Mouse (Mus musculus) MEL (cell line): ENCODE data around the gene Fancc. TPM values are rescaled to one million over a fixed set of nuclear protein-coding genes. Genes with fewer than 3 reads are reported as not detected.

Source experiments
- DNase-seq: peaks from one replicate; pipeline ENCODE4 v3.0.0; 2011; ENCODE audit warnings: low read depth, low spot score
- H3K27ac ChIP-seq: 2 replicates; pipeline ENCODE4 v1.5.1; 2012; ENCODE audit warnings: low read depth, mild to moderate bottlenecking, control low read depth, low read length, moderate library complexity; ENCODE audit not compliant: control insufficient read depth
- H3K27me3 ChIP-seq, 2 experiments: fragments of 150-350 bp in 1 of 2; sonication (generic) in 1 of 2; 2 replicates each; pipeline ENCODE4 v1.6.1; 2012; ENCODE audit warnings: low read length in 2 of 2, mild to moderate bottlenecking in 2 of 2, improper control_type of control experiment in 1 of 2, moderate library complexity in 1 of 2; ENCODE audit not compliant: insufficient read depth in 2 of 2, control insufficient read depth in 1 of 2
- H3K36me3 ChIP-seq, 2 experiments: 2 replicates each; pipeline ENCODE4 v1.6.1; 2012 to 2014; ENCODE audit warnings: low read length in 2 of 2, improper control_type of control experiment in 1 of 2, inconsistent platforms in 1 of 2, mild to moderate bottlenecking in 1 of 2; ENCODE audit not compliant: insufficient read depth in 2 of 2, control insufficient read depth in 1 of 2
- H3K4me1 ChIP-seq, 2 experiments: fragments of 150-350 bp in 1 of 2; sonication (generic) in 1 of 2; 2 replicates each; pipeline ENCODE4 v1.6.1; 2012; ENCODE audit warnings: low read length in 2 of 2, improper control_type of control experiment in 1 of 2, mild to moderate bottlenecking in 1 of 2; ENCODE audit not compliant: insufficient read depth in 2 of 2, control insufficient read depth in 1 of 2
- H3K4me3 ChIP-seq, 2 experiments: fragments of 150-350 bp in 1 of 2; sonication (generic) in 1 of 2; 2 replicates each; pipeline ENCODE4 v1.5.1; 2012; ENCODE audit warnings: low read depth in 2 of 2, low read length in 2 of 2, mild to moderate bottlenecking in 2 of 2, moderate library complexity in 2 of 2, control low read depth in 1 of 2, improper control_type of control experiment in 1 of 2; ENCODE audit not compliant: control insufficient read depth in 1 of 2, insufficient read depth in 1 of 2
- H3K79me2 ChIP-seq: 2 replicates; pipeline ENCODE4 v1.6.1; 2012; ENCODE audit warnings: mild to moderate bottlenecking, low read length, moderate library complexity; ENCODE audit not compliant: control insufficient read depth, poor library complexity, insufficient read depth
- H3K9ac ChIP-seq: 2 replicates; pipeline ENCODE4 v1.6.1; 2012; ENCODE audit warnings: low read depth, mild to moderate bottlenecking, control low read depth, low read length, moderate library complexity; ENCODE audit not compliant: control insufficient read depth, poor library complexity, severe bottlenecking
- H3K9me3 ChIP-seq: fragments of 150-350 bp; sonication (generic); replicated peaks from 2 replicates; pipeline ENCODE4 v1.6.1; 2012; ENCODE audit warnings: mild to moderate bottlenecking, low read length, improper control_type of control experiment, moderate library complexity; ENCODE audit not compliant: insufficient read depth
- CHD1 ChIP-seq: IDR thresholded peaks from 2 replicates; pipeline ENCODE4 v1.6.1; 2012; ENCODE audit warnings: low read depth, mild to moderate bottlenecking, inconsistent platforms, low read length, improper control_type of control experiment
- E2F4 ChIP-seq: IDR thresholded peaks from 2 replicates; pipeline ENCODE4 v1.6.1; 2011; ENCODE audit warnings: low read depth, low read length, improper control_type of control experiment, borderline replicate concordance
- ELF1 ChIP-seq: IDR thresholded peaks from 2 replicates; pipeline ENCODE4 v1.6.1; 2014; ENCODE audit warnings: low read depth, mild to moderate bottlenecking, inconsistent platforms, low read length, improper control_type of control experiment, moderate library complexity
- JUND ChIP-seq: IDR thresholded peaks from 2 replicates; pipeline ENCODE4 v1.6.1; 2011; ENCODE audit warnings: low read depth, mild to moderate bottlenecking, improper control_type of control experiment, low read length
- MEF2A ChIP-seq: IDR thresholded peaks from 2 replicates; pipeline ENCODE4 v1.6.1; 2014; ENCODE audit warnings: low read depth, mild to moderate bottlenecking, inconsistent platforms, low read length, improper control_type of control experiment; ENCODE audit not compliant: poor library complexity, insufficient replicate concordance, severe bottlenecking; ENCODE audit errors: extremely low read depth
- MXI1 ChIP-seq: IDR thresholded peaks from 2 replicates; pipeline ENCODE4 v1.6.1; 2011; ENCODE audit warnings: mild to moderate bottlenecking, low read depth, low read length, improper control_type of control experiment
- NRF1 ChIP-seq: IDR thresholded peaks from 2 replicates; pipeline ENCODE4 v1.6.1; 2014; ENCODE audit warnings: low read depth, mild to moderate bottlenecking, inconsistent platforms, low read length, improper control_type of control experiment, moderate library complexity; ENCODE audit not compliant: poor library complexity, insufficient read depth, severe bottlenecking
- POLR2AphosphoS2 ChIP-seq: IDR thresholded peaks from 2 replicates; pipeline ENCODE4 v1.6.1; 2011; ENCODE audit warnings: low read length, improper control_type of control experiment
- SIN3A ChIP-seq: IDR thresholded peaks from 2 replicates; pipeline ENCODE4 v1.6.1; 2012; ENCODE audit warnings: low read length, improper control_type of control experiment, inconsistent platforms
- SMC3 ChIP-seq: IDR thresholded peaks from 2 replicates; pipeline ENCODE4 v1.6.1; 2011; ENCODE audit warnings: low read depth, low read length, improper control_type of control experiment
- TBP ChIP-seq: IDR thresholded peaks from 2 replicates; pipeline ENCODE4 v1.8.0; 2011; ENCODE audit warnings: low read depth, low read length, improper control_type of control experiment
- USF1 ChIP-seq: IDR thresholded peaks from 2 replicates; pipeline ENCODE4 v1.6.1; 2014; ENCODE audit warnings: low read depth, mild to moderate bottlenecking, inconsistent platforms, low read length, improper control_type of control experiment, moderate library complexity
- USF2 ChIP-seq, 2 experiments: IDR thresholded peaks; 2 replicates each; pipeline ENCODE4 v1.6.1; 2011 to 2012; ENCODE audit warnings: improper control_type of control experiment in 2 of 2, low read length in 2 of 2, borderline replicate concordance in 1 of 2, inconsistent platforms in 1 of 2, low read depth in 1 of 2, mild to moderate bottlenecking in 1 of 2; ENCODE audit not compliant: insufficient read depth in 1 of 2
- ZC3H11A ChIP-seq: IDR thresholded peaks from 2 replicates; pipeline ENCODE4 v1.6.1; 2012; ENCODE audit warnings: low read depth, mild to moderate bottlenecking, inconsistent platforms, low read length, improper control_type of control experiment
- ZKSCAN1 ChIP-seq: IDR thresholded peaks from 2 replicates; pipeline ENCODE4 v1.6.1; 2012; ENCODE audit warnings: low read depth, mild to moderate bottlenecking, inconsistent platforms, low read length, improper control_type of control experiment, moderate library complexity
- ZMIZ1 ChIP-seq: IDR thresholded peaks from 2 replicates; pipeline ENCODE4 v1.6.1; 2012; ENCODE audit warnings: low read depth, mild to moderate bottlenecking, inconsistent platforms, low read length, improper control_type of control experiment, moderate library complexity
- polyA plus RNA-seq, 2 experiments: library from polyadenylated mRNA; stranded (reverse) in 1 of 2; unstranded in 1 of 2; fragments of >175 nt in 1 of 2; fragments of >200 nt in 1 of 2; gene quantifications; 2 replicates each; pipeline versions ENCODE4 v1.2.1 to v1.2.4; 2012; ENCODE audit warnings: low replicate concordance in 2 of 2, low read depth in 1 of 2; ENCODE audit not compliant: insufficient read length in 2 of 2, insufficient read depth in 1 of 2, missing spikeins in 1 of 2
- total RNA-seq: library from RNA; depleted of rRNA; stranded (reverse); fragments of 300-350 nt; gene quantifications from 2 replicates; pipeline ENCODE4 v1.2.3, GENCODE M21; 2012

Gene Fancc
- total and polyA plus RNA-seq, 3 experiments = 4.0 to 5.5 TPM; not detected in 1

- Histone ChIP-seq H3K36me3 (no peaks in the 10 kb centered on the region; a peak in 2 of 4 replicates), H3K4me3 (no peak overlapping the region)
Measured at GRCm38 (mm10) chr13:63274488-63275166, 222.5 kb downstream of the Fancc start.

GRCm38 (mm10) chr13:63273859-63274258, 223.2 kb downstream of the Fancc start:
- DNase-seq = no peak
- Histone ChIP-seq H3K9ac (no peak overlapping the region), H3K27ac (no peak overlapping the region), H3K27me3 (no peaks in the 10 kb centered on the region), H3K79me2 (no peaks in the 10 kb centered on the region), H3K4me3 (no peak overlapping the region), H3K9me3 (no peaks in the 10 kb centered on the region), H3K36me3 (no peaks in the 10 kb centered on the region; a peak in 2 of 4 replicates), H3K4me1 (0 out of 4 replicates have a peak, but pooled peaks cover 0 to 2% of the 10 kb centered on the region in 2 experiments)
- no peak for TF ChIP-seq ZKSCAN1
- no peak for TF ChIP-seq ZC3H11A
- TF ChIP-seq NRF1 = no peak
- no peak for TF ChIP-seq MEF2A
- TF ChIP-seq CHD1 = no peak

More at GRCm38 (mm10) chr13:63274488-63275166, 222.5 kb downstream of the Fancc start:
- Histone ChIP-seq H3K27ac (no peak overlapping the region), H3K9me3 (no peaks in the 10 kb centered on the region), H3K9ac (no peak overlapping the region), H3K27me3 (no peaks in the 10 kb centered on the region), H3K4me1 (0 out of 4 replicates have a peak, but pooled peaks cover 0 to 2% of the 10 kb centered on the region in 2 experiments), H3K79me2 (no peaks in the 10 kb centered on the region)
- no peak for DNase-seq
- TF ChIP-seq SMC3 = no peak
- no peak for TF ChIP-seq ELF1
- no peak for TF ChIP-seq CHD1
- no peak for TF ChIP-seq ZMIZ1
- no peak for TF ChIP-seq POLR2AphosphoS2
- TF ChIP-seq SIN3A = no peak
- no peak for TF ChIP-seq USF1
- no peak for TF ChIP-seq E2F4
- TF ChIP-seq JUND = no peak
- TF ChIP-seq NRF1 = no peak
- no peak for TF ChIP-seq MXI1
- no peak for TF ChIP-seq USF2 (IDR thresholded peaks at IDR 0.05; ENCODE audit: borderline replicate concordance in 1 of 2, insufficient read depth in 1 of 2, low read depth in 1 of 2, low read length in 2 of 2)
- TF ChIP-seq TBP = no peak
